Mouse (Mus musculus): ENCODE measurements around the gene Igsf9b. TPM values are rescaled to one million over a fixed set of nuclear protein-coding genes. Genes with fewer than 3 reads are reported as not detected.

The Igsf9b gene
- total RNA-seq, 2 experiments from 2014 or later: 74.8 to 89.1 TPM

DNA sequence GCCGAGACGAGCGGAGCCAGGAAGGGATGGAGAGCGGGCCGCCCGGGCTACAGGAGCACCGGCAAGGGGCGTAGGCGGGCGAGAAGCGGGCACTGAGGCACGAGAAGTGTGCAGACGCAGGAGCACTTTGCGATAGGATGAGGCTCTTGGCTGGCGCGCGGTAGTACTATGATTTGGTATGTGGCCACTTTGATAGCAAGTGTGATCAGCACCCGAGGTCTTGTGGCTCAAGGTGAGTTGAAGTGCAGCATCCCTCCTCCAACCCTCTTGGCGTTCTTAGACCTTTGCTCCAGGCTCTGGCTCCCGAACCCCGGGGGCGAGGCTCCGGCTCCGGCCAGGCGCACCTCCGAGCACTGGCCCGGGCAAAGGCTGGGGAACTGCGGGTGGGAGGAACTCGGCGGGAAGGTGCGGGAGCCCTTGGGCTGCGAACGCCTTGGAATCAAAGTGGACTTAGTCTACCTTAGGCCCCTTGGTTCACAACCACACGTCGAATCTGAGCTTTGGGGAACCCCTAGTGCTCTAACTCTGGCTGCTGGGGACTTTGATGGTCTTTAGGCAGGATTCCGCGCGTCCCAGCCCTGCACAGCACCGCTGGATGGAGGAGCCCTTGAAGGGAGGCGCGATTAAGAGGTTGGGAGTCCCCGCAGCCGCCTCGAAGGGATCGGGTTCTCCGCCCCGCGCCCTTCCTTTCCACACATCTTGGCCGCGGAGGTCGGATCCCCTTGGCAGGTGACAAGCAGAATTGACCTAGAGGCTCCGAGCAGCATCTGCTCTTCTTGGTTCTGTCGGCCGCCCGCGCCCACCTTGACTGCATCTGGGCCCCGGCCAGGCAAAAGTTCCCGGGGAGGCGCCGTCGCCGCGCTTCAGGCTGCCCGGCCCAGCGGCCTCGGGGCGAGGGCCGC is 533 bp downstream of the Igsf9b start:
- intact Hi-C loops (cut with DNase I): loop anchor here (1.0 to 5.0 kb wide), 3 partner anchors 107 to 187 kb away; no protein-coding TSS in a partner anchor
- no peak for TF ChIP-seq CTCF (IDR thresholded peaks at IDR 0.05)

DNA sequence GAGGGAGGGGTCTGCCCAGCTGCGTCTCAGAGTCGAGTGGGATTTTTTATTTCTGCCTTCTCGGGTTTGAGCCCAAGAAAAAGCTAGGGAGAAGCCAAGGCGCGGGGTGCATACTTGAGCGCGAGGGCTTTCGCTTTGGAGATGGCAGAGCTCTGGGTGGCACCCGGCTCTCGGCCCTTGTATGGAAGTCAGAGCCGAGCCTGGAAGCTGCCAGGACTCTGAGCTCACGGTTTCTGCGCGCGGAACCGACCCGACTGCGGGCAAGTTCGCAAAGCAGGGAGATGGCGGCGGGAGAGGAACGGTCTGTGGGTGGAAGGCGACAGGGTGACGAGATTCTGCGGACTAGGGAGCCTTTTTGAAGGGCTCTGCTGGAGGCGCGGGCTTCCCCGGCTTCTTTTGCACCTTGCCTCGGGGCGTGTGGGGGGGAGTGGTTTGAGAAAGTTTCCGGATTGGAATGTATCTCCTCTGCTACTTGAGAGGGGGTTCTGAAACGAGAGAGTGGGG is 1.2 kb downstream of the Igsf9b start:
- DNase-seq (ENCODE audit: extremely low spot score in 1 of 2, low spot score in 2 of 2): peak in 1 of 2 experiments; percentile 29
- Histone ChIP-seq H3K27ac (peak overlapping the region; percentile 85), H3K4me3 (peak overlapping the region; percentile 83)
- intact Hi-C loops (cut with DNase I): loop anchor here (5.0 kb wide), 1 partner anchor 188 kb away; no protein-coding TSS in a partner anchor
- TF ChIP-seq CTCF (IDR thresholded peaks at IDR 0.05): no peak

More for the DNA sequence above, 533 bp downstream of the Igsf9b start:
- Histone ChIP-seq H3K27ac (peak overlapping the region; percentile 85), H3K4me3 (peak overlapping the region; percentile 83)
- peak in 1 of 2 experiments; percentile 48 for DNase-seq (ENCODE audit: extremely low spot score in 1 of 2, low spot score in 2 of 2)

- H3K27ac ChIP-seq: peak overlapping the region; percentile 85
- DNase-seq (ENCODE audit: extremely low spot score in 1 of 2, low spot score in 2 of 2): no peak
- intact Hi-C loops (cut with DNase I): loop anchor here (5.0 kb wide), 1 partner anchor 188 kb away; no protein-coding TSS in a partner anchor
- TF ChIP-seq CTCF (IDR thresholded peaks at IDR 0.05): no peak
- peak overlapping the region; percentile 83 for H3K4me3 ChIP-seq
These were observed 1.7 kb downstream of the Igsf9b start for GRCm38 (mm10) chr9:27300698-27301097.

DNA sequence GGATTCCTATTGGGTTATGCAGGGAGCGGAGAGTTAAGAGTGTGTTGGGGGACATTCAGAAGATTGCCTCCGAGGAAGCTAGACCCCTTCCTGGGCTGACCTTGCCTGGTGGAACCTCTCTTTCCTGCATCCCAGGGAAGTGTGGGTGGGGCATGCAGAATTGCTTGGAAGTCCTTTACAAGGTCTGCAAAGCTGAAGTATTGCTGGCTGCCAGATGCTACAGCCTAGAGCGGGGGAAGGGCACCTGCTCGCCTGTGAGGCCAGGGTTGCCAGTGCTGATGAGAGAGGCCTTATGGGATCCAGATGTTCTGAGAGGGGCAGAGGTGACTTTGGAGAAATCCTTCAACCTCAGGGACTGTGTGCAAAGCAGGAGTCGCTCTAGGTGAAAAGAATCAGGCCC is 2.5 kb downstream of the Igsf9b start:
- intact Hi-C loops (cut with DNase I): loop anchor here (5.0 kb wide), 1 partner anchor 189 kb away; no protein-coding TSS in a partner anchor
- Histone ChIP-seq H3K4me3 (peak overlapping the region; percentile 83), H3K27ac (peak overlapping the region; percentile 85)
- no peak for DNase-seq (ENCODE audit: extremely low spot score in 1 of 2, low spot score in 2 of 2)
- no peak for TF ChIP-seq CTCF (IDR thresholded peaks at IDR 0.05)

DNA sequence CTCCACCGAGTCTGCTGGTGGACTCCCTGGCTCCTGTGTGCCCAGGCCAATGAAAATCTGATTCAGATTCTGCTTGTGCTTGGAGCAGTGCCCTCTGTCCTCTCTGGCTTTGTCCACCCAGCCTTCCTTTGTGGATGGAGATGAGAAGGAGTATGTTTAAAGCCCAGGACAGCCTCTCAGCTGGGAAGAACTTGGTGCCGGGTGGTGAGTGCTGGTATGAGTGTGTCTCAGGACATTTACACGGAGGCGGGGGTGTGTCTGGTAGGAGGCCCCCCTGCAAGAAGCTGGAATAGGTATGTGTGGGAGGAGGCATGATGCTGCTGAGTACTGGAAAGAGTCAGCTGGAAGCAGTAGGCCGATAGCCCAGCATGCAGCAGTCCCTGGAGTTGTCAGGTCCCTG is 3.3 kb downstream of the Igsf9b start:
- H3K4me3 ChIP-seq: peak overlapping the region; percentile 83
- peak overlapping the region; percentile 63 for H3K27ac ChIP-seq
- intact Hi-C loops (cut with DNase I): loop anchor here (5.0 kb wide), 1 partner anchor 190 kb away; no protein-coding TSS in a partner anchor
- DNase-seq (ENCODE audit: extremely low spot score in 1 of 2, low spot score in 2 of 2): peak in 1 of 2 experiments; percentile 50
- no peak for TF ChIP-seq CTCF (IDR thresholded peaks at IDR 0.05)

DNA sequence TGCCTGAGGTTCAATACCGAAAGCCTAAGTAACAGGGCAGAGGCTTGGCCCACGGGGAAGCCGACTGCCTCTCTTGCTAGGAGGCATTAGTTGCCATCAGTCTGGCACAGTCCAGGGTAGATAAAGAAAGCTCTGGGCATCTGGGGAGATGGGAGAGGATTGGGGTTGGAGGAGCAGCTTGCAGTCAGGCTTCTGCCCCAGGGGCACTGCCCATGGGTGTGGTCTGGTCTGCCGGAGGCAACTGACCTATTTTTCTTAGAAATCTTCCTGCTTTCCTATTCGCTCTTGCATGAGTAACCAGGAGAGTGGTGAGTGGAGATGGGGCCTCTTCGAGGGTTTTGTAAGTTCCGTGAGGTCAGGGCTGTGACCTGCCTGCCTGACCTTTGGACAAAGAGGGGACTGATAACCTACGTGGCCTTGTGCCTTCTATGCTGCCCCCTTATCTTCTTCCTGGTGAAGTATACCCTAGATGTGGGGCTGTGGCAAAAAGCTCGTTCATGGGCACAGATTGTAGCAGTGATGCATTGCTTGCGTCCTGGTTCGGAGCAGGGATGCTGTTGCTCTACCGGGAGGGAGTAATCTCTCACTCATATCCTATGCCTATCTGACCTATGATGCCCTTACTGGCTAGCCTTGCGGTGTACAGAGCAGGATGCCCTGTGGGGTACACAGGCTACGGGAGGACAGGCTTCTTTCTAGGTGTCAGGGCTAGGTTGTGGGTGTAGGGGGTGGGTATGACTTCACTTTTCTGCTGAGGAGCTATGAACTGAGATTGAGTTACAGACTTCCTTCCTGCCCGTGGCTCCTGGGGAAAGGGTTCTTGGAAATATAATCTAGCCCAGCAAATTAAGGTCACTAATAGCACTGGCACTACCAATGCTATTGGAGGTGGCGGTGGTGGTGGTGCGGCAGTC is 4.8 kb downstream of the Igsf9b start:
- intact Hi-C loops (cut with DNase I): loop anchor here (5.0 kb wide), 1 partner anchor 192 kb away; no protein-coding TSS in a partner anchor
- Histone ChIP-seq H3K27ac (peak overlapping the region; percentile 36), H3K4me3 (peak overlapping the region; percentile 83)
- DNase-seq (ENCODE audit: extremely low spot score in 1 of 2, low spot score in 2 of 2): no peak
- TF ChIP-seq CTCF (IDR thresholded peaks at IDR 0.05): no peak

DNA sequence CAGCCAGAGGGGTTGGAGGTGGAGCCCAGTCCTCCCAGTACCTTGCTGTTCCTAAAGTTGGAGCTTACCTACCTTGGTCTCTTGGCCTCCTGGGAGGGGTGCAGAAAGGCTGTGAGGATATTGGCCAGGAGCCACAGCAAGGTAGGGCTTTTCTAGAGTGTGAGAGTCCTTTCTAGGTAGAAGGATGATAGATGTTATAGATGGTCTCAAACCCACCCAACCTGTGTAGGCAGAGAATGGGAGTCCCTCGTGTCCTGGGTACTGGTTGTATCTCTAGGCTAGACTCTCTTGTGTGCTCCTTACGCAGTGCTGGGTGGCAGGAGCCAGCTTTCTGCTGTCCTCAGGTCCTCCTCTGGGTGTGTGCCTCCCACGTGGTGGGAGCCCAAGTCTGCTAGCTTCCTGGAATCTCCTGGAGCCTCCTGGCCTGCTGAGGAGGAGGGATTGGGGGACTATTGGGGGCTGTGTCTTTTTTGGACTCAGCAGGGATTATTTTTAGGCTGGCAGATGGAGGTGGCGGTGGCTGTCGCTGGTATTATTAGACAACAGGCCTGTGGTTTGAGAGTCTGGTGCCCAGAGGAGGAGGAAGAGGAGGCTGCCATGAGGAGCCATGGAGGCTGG is 5.6 kb downstream of the Igsf9b start:
- TF ChIP-seq CTCF (IDR thresholded peaks at IDR 0.05): no peak
- peak in 1 of 2 experiments; percentile 48 for DNase-seq (ENCODE audit: extremely low spot score in 1 of 2, low spot score in 2 of 2)
- H3K27ac ChIP-seq: peak overlapping the region; percentile 36
- intact Hi-C loops (cut with DNase I): loop anchor here (5.0 kb wide), 1 partner anchor 192 kb away; no protein-coding TSS in a partner anchor
- H3K4me3 ChIP-seq: peak overlapping the region; percentile 83

DNA sequence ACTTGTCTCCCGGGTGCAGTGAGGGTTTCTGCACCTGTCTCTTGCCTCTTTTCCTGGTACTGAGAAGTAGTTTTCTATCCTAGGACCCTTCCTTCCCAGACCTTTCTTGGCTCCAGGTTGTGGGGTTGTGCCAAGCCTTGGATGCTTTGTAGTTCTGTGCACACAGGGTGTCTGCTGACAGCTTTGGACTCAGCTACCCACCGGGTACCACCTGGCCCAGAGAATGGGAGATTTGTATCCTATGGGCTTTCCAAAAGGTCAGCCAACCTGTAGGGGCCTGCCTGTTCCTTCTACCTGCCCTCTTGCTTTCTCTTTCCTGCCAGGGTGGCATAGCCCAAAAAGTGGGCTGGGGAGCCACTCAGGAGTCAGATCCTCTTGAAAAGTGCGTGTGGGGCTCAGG is 6.5 kb downstream of the Igsf9b start:
- Histone ChIP-seq H3K4me3 (no peak overlapping the region), H3K27ac (no peak overlapping the region)
- intact Hi-C loops (cut with DNase I): no loop called here
- no peak for DNase-seq (ENCODE audit: extremely low spot score in 1 of 2, low spot score in 2 of 2)
- no peak for TF ChIP-seq CTCF (IDR thresholded peaks at IDR 0.05)

DNA sequence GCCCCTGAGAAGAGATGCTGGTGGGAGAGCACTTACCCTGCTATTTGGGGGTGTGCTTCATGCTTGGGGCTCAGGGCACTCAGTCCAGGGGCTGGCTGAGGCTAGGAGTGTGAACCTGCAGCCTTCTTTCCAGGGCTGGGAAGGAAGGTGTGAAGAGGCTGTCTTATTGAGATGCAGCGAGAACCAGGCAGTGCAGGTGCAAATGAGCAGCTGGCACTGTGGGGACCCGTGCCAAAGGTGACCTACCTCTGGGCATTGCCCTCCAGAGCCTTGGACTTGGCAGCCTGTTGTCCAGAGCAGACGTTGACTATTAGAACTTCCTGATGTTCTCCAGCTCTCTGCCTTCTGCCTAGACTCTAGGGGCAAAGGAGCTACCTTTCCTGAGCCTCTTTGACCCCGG is 7.6 kb downstream of the Igsf9b start:
- peak overlapping the region; percentile 66; the same call in 1 of the 2 replicates for H3K27ac ChIP-seq
- DNase-seq (ENCODE audit: extremely low spot score in 1 of 2, low spot score in 2 of 2): no peak
- TF ChIP-seq CTCF (IDR thresholded peaks at IDR 0.05): no peak
- no peak overlapping the region for H3K4me3 ChIP-seq
- intact Hi-C loops (cut with DNase I): no loop called here

DNA sequence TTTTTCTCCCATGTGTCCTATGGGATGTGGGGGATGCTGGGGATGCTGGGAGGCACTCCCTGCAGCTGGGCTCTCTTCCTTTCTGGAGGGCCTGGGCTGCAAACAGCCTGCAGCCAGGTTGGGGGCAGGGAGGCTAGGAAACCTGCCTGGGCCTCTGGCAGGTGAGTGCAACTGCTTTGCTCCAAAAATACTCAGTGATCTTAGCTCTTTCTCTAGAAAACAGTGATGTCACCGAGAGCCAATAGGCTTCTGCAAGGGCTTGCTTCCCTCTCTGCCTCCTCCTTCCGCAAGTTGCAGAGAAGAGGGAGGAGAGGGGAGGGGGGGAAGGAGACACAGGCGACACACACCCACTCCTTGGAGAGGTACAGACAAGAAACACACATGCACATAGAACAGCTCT is 8.3 kb downstream of the Igsf9b start:
- intact Hi-C loops (cut with DNase I): no loop called here
- TF ChIP-seq CTCF (IDR thresholded peaks at IDR 0.05): no peak
- no peak overlapping the region; the same call in 1 of the 2 replicates for H3K27ac ChIP-seq

GRCm38 (mm10) chr9:27308045-27308444 is 9.0 kb downstream of the Igsf9b start:
- DNase-seq (ENCODE audit: extremely low spot score in 1 of 2, low spot score in 2 of 2): no peak
- H3K27ac ChIP-seq: peak overlapping the region; percentile 53
- intact Hi-C loops (cut with DNase I): no loop called here

More for the DNA sequence above, 8.3 kb downstream of the Igsf9b start:
- H3K4me3 ChIP-seq: no peak overlapping the region
- peak; percentile 31 to 58 for DNase-seq (ENCODE audit: extremely low spot score in 1 of 2, low spot score in 2 of 2)

More at GRCm38 (mm10) chr9:27308045-27308444, 9.0 kb downstream of the Igsf9b start:
- no peak overlapping the region for H3K4me3 ChIP-seq
- no peak for TF ChIP-seq CTCF (IDR thresholded peaks at IDR 0.05)

All from left cerebral cortex, adult 2 months (tissue).